Mouse (Mus musculus) stomach, adult 2 months (tissue): Measurements from ENCODE around the gene 9130019O22Rik. TPM values are rescaled to one million over a fixed set of nuclear protein-coding genes. Genes with fewer than 3 reads are reported as not detected.

ENCODE experiments used
- polyA plus RNA-seq: library from polyadenylated mRNA; depleted of rRNA; stranded (reverse); fragments of >200 nt; gene quantifications from 2 replicates; pipeline ENCODE4 v1.2.3, GENCODE M21; 2012; rRNA removed

9130019O22Rik gene
- 1.2 and 1.4 TPM in 2 replicates for polyA plus RNA-seq

DNA sequence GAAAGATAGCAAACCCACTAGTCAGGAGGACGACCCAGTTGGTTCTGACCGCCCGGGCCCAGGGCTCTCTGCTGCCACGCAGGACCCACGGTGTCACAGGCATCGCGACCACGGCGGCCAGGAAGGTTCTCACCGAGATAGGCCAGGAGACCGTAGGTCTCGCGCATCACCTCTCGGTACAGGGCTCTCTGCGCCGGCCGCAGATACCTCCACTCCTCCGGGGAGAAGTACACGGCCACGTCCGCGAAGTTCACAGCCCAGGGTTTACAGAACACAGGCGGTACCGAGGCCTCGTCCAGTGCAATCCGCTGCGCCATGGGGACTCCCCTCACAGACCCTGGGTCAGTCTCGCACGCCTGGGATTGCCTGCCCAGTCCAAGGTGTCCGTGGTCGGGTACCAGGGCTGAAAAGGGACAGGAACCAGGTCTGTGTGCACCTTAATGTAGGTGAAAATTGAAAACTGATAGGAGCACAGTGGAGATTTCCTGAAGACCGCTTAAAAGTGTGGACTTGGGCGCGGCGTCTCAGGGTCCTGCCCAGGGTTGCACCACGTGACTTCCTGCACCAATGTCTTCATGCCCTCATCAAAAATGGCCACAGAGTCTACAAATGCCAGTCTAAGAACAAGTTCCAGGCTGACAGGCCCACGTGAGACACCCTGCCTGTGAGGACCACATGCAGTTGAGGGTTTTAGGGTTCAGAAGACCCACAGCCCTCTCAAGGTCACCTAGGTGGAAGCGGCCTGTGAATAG, at the start of gene 9130019O22Rik:
9130019O22Rik (minus strand) TSS at position 526 of the 752 bp plus-strand sequence.

DNA sequence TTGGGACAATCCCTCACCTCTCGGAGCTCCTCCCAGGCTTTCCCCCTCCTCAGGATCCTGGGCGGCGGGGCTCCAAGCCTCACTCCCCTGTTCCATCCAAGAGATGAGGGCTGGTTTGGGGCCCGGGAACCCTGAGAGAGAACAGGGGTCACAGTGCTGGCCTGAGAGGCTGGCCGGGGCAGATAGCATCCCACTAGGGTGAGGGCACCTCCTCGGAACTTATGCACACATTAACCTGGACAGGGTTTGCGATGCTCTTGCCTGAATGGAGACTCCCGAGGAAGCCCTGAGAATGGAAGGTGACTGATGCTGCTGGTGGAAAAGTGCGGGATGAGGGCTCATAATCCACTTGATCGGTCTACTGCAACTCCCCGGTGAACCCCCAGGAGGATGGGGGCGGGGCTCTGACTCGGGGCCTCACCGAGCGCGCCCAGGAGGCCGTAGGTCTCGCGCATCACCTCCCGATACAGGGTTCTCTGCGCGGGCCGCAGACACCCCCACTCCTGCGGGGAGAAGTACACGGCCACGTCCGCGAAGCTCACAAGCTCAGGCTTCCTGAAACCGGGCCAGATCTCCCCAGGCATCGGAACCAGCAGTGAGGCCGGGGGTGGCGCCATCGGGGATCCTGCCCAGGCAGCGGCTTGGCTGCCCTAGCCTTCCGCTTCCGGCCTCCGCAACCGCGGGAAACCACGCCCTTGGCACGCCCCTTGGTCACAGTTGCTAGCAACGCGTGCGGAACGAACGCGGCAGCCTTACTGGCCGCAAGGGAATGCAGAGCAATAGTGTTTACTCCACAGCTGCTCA, 34.6 kb upstream of the 9130019O22Rik start, which contains the start of gene Zfp688:
Zfp688 (minus strand) TSS at position 681 of the 804 bp plus-strand sequence.

DNA sequence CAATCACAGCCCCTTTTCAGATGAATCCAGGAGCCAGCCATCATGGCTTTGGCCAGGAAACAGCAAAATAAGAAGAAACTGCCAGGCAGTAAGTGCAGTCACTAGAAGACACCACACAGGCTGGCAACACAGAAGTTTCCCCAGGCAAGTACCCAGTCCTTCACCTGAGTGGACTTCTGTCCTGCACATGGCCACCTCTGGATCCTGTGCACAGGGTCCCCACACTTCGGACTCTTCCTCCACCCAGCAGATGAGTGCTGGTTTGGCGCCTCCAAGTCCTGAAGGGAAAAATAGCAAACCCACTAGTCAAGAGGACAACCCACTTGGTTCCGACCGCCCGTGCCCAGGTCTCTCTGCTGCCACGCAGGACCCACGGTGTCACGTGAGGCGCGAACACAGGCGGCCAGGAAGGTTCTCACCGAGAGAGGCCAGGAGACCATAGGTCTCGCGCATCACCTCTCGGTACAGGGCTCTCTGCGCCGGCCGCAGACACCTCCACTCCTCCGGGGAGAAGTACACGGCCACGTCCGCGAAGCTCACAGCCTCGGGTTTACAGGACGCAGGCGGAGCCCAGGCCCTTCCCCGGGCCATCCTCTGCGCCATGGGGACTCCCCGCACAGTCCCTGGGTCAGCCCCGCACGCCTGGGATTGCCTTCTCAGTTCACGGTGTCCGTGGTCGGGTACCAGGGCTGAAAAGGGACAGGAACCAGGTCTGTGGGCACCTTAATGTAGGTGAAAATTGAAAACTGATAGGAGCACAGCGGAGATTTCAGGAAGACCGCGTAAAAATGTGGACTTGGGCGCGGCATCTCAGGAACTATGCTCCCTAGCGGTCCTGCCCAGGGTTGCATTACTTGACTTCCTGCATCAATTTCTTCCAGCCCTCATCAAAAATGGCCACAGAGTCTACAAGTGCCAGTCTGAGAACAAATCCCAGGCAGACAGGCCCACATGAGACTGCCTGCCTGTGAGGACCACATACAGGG, 19.3 kb upstream of the 9130019O22Rik start, which contains the start of gene Zfp764:
Zfp764 (minus strand) TSS at position 821 of the 986 bp plus-strand sequence.

DNA sequence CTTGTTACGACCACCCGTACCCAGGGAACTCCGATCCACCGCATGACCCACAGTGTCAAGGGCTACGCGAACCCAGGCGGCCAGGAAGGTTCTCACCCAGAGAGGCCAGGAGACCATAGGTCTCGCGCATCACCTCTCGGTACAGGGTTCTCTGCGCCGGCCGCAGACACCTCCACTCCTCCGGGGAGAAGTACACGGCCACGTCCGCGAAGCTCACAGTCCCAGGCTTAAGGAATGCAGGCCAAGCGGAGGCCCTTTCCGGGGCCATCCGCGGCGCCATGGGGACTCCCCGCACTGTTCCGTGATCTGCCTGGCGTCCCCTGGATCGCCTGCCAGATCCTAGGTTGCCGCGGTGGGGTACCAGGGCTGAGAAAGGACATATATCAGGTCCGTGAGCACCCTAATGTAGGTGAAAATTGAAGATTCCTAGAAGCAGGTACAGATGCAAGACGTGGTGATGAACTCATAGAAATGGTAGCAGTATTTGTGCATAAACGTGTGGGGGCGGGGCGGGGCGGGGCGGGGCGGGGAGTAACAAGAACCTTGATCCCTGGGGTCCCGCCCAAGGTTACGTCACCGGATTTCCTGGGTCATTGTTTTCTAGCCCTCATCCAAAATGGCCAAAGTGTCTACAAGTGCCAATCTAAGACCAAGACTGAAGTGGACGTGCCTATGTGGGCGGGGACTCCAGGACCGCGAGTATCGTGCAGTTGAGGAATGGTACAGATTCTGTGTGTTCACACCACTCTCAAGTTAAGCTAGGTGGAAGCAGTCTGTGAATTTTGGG, 6.4 kb upstream of the 9130019O22Rik start, which contains the start of gene E430018J23Rik:
E430018J23Rik (minus strand) TSS at position 473 of the 787 bp plus-strand sequence.

DNA sequence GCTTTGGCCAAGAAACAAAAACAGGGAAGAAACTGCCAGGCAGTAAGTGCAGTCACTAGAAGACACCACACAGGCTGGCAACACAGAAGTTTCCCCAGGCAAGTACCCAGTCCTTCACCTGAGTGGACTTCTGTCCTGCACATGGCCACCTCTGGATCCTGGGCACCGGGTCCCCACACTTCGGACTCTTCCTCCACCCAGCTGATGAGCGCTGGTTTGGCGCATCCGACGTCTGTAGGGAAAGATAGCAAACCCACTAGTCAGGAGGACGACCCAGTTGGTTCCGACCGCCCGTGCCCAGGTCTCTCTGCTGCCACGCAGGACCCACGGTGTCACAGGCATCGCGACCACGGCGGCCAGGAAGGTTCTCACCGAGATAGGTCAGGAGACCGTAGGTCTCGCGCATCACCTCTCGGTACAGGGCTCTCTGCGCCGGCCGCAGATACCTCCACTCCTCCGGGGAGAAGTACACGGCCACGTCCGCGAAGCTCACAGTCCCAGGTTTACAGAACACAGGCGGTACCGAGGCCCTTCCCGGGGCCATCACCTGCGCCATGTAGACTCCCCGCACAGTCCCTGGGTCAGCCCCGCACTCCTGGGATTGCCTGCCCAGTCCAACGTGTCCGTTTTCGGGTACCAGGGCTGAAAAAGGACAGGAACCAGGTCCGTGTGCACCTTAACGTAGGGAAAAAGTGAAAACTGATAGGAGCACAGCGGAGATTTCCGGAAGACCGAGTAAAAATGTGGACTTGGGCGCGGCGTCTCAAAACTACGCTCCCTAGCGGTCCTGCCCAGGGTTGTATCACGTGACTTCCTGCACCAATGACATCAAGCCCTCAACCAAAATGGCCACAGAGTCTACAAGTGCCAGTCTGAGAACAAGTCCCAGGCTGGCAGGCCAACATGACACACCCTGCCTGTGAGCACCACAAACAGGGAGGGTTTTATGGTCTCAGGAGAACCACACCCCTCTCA, 11.4 kb downstream of the 9130019O22Rik start, which contains the start of gene Zfp747:
Zfp747 (minus strand) TSS at position 780 of the 975 bp plus-strand sequence.

DNA sequence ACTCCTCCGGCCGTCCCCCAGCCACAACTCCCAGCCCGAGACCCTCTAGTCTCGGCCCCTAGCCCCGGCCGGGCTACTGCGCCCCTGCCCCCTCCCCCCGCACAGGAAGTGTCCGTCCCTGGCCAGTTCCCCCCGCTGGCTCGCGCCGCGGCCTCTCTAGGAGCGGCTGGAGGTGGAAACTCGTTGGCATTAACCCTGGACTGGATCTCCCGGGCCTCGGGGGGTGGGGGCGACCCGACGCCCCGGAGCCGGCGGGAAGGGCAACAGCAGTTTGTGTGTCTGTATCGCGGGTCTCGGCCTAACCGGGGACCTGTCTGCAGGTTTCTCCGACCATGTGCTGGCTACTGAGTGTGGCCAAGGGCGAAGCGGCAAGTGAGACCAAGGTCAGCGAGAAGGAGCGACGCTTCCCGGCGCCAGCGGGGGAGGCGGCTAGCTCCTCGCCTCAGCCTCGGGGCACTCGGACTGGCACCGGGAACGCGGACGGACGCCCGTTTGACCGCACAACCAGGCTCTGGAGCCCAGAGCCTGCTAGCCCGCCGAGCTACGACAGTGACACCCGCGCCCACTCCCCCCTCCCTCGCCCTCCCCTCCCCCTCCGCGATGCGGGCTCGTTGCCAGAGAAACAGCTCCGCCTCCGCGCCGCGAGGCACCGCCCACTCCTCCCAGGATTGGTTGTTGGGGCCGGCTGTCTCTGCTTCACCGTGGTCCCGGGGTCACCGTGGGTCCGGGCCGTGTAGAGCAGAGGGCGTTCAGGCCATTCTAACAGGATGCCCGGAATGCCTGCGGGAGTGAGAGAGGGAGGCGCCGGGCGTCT, 41.2 kb downstream of the 9130019O22Rik start, which contains the start of gene Zfp768:
Zfp768 (minus strand) TSS at position 78 of the 814 bp plus-strand sequence.

Other genes with a start within 250 kb of the 9130019O22Rik start
- 0.67 and 0.77 TPM in 2 replicates for gene Spn, start 249.3 kb downstream of the 9130019O22Rik start, polyA plus RNA-seq
- gene Cd2bp2, start 191.1 kb downstream of the 9130019O22Rik start, polyA plus RNA-seq: 5.5 and 6.6 TPM in 2 replicates
- gene Tbc1d10b, start 178.7 kb downstream of the 9130019O22Rik start, polyA plus RNA-seq: 20.0 and 23.0 TPM in 2 replicates
- gene Mylpf, start 178.3 kb downstream of the 9130019O22Rik start, polyA plus RNA-seq: 11.3 and 23.7 TPM in 2 replicates
- 5.6 and 6.3 TPM in 2 replicates for gene Zfp553, start 154.1 kb downstream of the 9130019O22Rik start, polyA plus RNA-seq
- 4.9 and 7.9 TPM in 2 replicates for gene Sept1, start 154.0 kb downstream of the 9130019O22Rik start, polyA plus RNA-seq
- 57.0 and 157 TPM in 2 replicates for gene Zfp771, start 142.9 kb downstream of the 9130019O22Rik start, polyA plus RNA-seq
- gene Dctpp1, start 126.5 kb downstream of the 9130019O22Rik start, polyA plus RNA-seq: 31.4 and 39.4 TPM in 2 replicates
- gene Sephs2, start 113.1 kb downstream of the 9130019O22Rik start, polyA plus RNA-seq: 9.4 and 16.9 TPM in 2 replicates
- 1.0 and 1.3 TPM in 2 replicates for gene Itgal, start 90.9 kb downstream of the 9130019O22Rik start, polyA plus RNA-seq
- 18.3 and 25.5 TPM in 2 replicates for gene Zfp768, start 41.6 kb downstream of the 9130019O22Rik start, polyA plus RNA-seq
- gene Zfp747, start 11.1 kb downstream of the 9130019O22Rik start, polyA plus RNA-seq: 3.3 and 4.0 TPM in 2 replicates
- gene E430018J23Rik, start 6.5 kb upstream of the 9130019O22Rik start, polyA plus RNA-seq: 2.8 and 3.5 TPM in 2 replicates
- 2.2 and 2.6 TPM in 2 replicates for gene Zfp764, start 19.7 kb upstream of the 9130019O22Rik start, polyA plus RNA-seq
- gene Zfp688, start 34.9 kb upstream of the 9130019O22Rik start, polyA plus RNA-seq: 14.0 and 16.3 TPM in 2 replicates
- gene Zfp689, start 62.0 kb upstream of the 9130019O22Rik start, polyA plus RNA-seq: 1.6 and 1.9 TPM in 2 replicates
- gene Prr14, start 72.4 kb upstream of the 9130019O22Rik start, polyA plus RNA-seq: 33.3 and 47.2 TPM in 2 replicates
- gene Fbrs, start 92.0 kb upstream of the 9130019O22Rik start, polyA plus RNA-seq: 20.3 and 21.3 TPM in 2 replicates
- 5.6 and 8.6 TPM in 2 replicates for gene Srcap, start 124.8 kb upstream of the 9130019O22Rik start, polyA plus RNA-seq
- gene Gm42715, start 132.4 kb upstream of the 9130019O22Rik start, polyA plus RNA-seq: 5.0 and 5.1 TPM in 2 replicates
- 2.9 and 4.0 TPM in 2 replicates for gene Tmem265, start 174.2 kb upstream of the 9130019O22Rik start, polyA plus RNA-seq
- 20.4 and 20.7 TPM in 2 replicates for gene Phkg2, start 186.2 kb upstream of the 9130019O22Rik start, polyA plus RNA-seq
- 1.3 and 1.7 TPM in 2 replicates for gene Ccdc189, start 201.4 kb upstream of the 9130019O22Rik start, polyA plus RNA-seq
- gene Rnf40, start 201.6 kb upstream of the 9130019O22Rik start, polyA plus RNA-seq: 8.0 and 9.1 TPM in 2 replicates
- gene Zfp629, start 228.6 kb upstream of the 9130019O22Rik start, polyA plus RNA-seq: 2.6 and 3.5 TPM in 2 replicates